29 mouse cellular contexts compared by ENCODE assay signal in the genomic region with DNA sequence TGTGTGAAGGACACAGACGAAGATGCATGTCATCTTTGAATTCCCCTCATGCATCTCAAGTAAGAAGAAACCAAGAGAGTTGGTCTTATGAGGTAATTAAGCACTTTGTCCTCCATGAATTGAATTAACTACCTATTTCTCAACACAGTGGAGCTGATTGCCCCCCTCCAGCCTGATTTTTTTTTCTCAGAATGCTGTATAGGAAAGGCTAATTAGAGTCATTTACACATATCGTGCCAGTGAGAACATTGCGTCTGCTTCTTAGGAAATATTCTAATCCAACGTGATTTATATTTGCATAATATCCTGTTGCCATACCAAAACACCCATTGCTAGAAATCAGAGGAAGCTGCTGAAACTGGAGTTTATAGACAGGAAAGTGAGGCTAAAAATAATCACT.
DNase-seq lines count a peak whose midpoint lies in the region; ATAC-seq lines count a peak whose summit lies in the region.
"Had no signal": no experiment of that assay in that cellular context is flagged by ENCODE, and none has a peak within 500 bp of the region (broad histone marks: within the 10 kb centered on the region; RNA-seq: fewer than 3 reads in every experiment).

No protein-coding gene starts in this region.

- no peak overlapping the region for H3K27ac ChIP-seq in forebrain, embryonic 15.5 days (replicated peaks)
- H3K27ac ChIP-seq in forebrain, embryonic 12.5 days = no peak overlapping the region
- no peak overlapping the region for H3K27ac ChIP-seq in kidney, embryonic 16.5 days (ENCODE audit: low read length)
- peak overlapping the region; percentile 39 for H3K27ac ChIP-seq in brown adipose tissue, adult 24 weeks (replicated peaks; ENCODE audit: low read depth, low read length)
- H3K27ac ChIP-seq: embryonic facial prominence, embryonic 12.5 days; heart, embryonic 10.5 days; heart, embryonic 15.5 days; hindbrain, embryonic 10.5 days; hindbrain, embryonic 15.5 days; limb, embryonic 13.5 days; lung, embryonic 15.5 days; stomach, embryonic 15.5 days had no signal

- intact Hi-C loops in heart, postnatal 36 days (cut with DNase I) = no loop called here

- ATAC-seq in forebrain, embryonic 15.5 days (replicated peaks) = peak; percentile 46
- ATAC-seq in forebrain, embryonic 12.5 days (ENCODE audit: low FRiP score) = no peak
- no peak for ATAC-seq in kidney, embryonic 16.5 days (ENCODE audit: low FRiP score, low TSS enrichment)
- ATAC-seq: inflammation-experienced regulatory T-cells, adult 6 months; midbrain, embryonic 16.5 days; Patski had no signal

- H3K4me3 ChIP-seq in forebrain, embryonic 15.5 days = no peak overlapping the region
- no peak overlapping the region for H3K4me3 ChIP-seq in forebrain, embryonic 12.5 days (replicated peaks)
- H3K4me3 ChIP-seq in kidney, embryonic 16.5 days (ENCODE audit: low read length) = no peak overlapping the region
- H3K4me3 ChIP-seq in brown adipose tissue, adult 24 weeks (ENCODE audit: insufficient read depth, low read depth, low read length) = no peak overlapping the region
- H3K4me3 ChIP-seq: embryonic facial prominence, embryonic 12.5 days; heart, embryonic 10.5 days; heart, embryonic 15.5 days; hindbrain, embryonic 10.5 days; hindbrain, embryonic 15.5 days; limb, embryonic 13.5 days; lung, embryonic 15.5 days; stomach, embryonic 15.5 days had no signal

- H3K36me3 ChIP-seq in forebrain, embryonic 15.5 days = no peaks in the 10 kb centered on the region
- no peaks in the 10 kb centered on the region for H3K36me3 ChIP-seq in forebrain, embryonic 12.5 days (replicated peaks)
- no peaks in the 10 kb centered on the region for H3K36me3 ChIP-seq in kidney, embryonic 16.5 days (ENCODE audit: insufficient read depth, low read length)
- H3K36me3 ChIP-seq: embryonic facial prominence, embryonic 12.5 days; heart, embryonic 10.5 days; heart, embryonic 15.5 days; hindbrain, embryonic 10.5 days; hindbrain, embryonic 15.5 days; limb, embryonic 13.5 days; lung, embryonic 15.5 days; stomach, embryonic 15.5 days had no signal

- WGBS in forebrain, embryonic 15.5 days = 20% methylated on average over 4 of the region's 4 CpGs
- WGBS in forebrain, embryonic 12.5 days = 44% methylated on average over 4 of the region's 4 CpGs
- 74% methylated on average over 4 of the region's 4 CpGs for WGBS in kidney, embryonic 16.5 days

- H3K4me2 ChIP-seq in forebrain, embryonic 15.5 days (replicated peaks) = no peak overlapping the region
- no peak overlapping the region for H3K4me2 ChIP-seq in forebrain, embryonic 12.5 days
- no peak overlapping the region for H3K4me2 ChIP-seq in kidney, embryonic 16.5 days (replicated peaks; ENCODE audit: low read depth, low read length)
- H3K4me2 ChIP-seq: embryonic facial prominence, embryonic 12.5 days; heart, embryonic 15.5 days; hindbrain, embryonic 15.5 days; limb, embryonic 13.5 days; liver, embryonic 11.5 days; lung, embryonic 15.5 days; midbrain, embryonic 11.5 days; stomach, embryonic 15.5 days had no signal

- H3K27me3 ChIP-seq in forebrain, embryonic 15.5 days = no peaks in the 10 kb centered on the region
- H3K27me3 ChIP-seq in forebrain, embryonic 12.5 days = no peaks in the 10 kb centered on the region
- no peaks in the 10 kb centered on the region for H3K27me3 ChIP-seq in kidney, embryonic 16.5 days (ENCODE audit: insufficient read depth, low read length)
- H3K27me3 ChIP-seq: embryonic facial prominence, embryonic 12.5 days; heart, embryonic 15.5 days; hindbrain, embryonic 15.5 days; limb, embryonic 13.5 days; lung, embryonic 15.5 days; stomach, embryonic 15.5 days had no signal

- H3K4me1 ChIP-seq in forebrain, embryonic 15.5 days = peaks cover 7% of the 10 kb centered on the region; the same call in 1 of the 2 replicates
- no peaks in the 10 kb centered on the region for H3K4me1 ChIP-seq in forebrain, embryonic 12.5 days
- H3K4me1 ChIP-seq in kidney, embryonic 16.5 days (ENCODE audit: insufficient read depth, low read length) = no peaks in the 10 kb centered on the region
- H3K4me1 ChIP-seq in brown adipose tissue, adult 24 weeks (ENCODE audit: control insufficient read depth, insufficient read depth, insufficient read length, low read length) = peaks cover 12% of the 10 kb centered on the region
- H3K4me1 ChIP-seq: embryonic facial prominence, embryonic 12.5 days; heart, embryonic 10.5 days; heart, embryonic 15.5 days; hindbrain, embryonic 10.5 days; hindbrain, embryonic 15.5 days; lung, embryonic 15.5 days; stomach, embryonic 15.5 days had no signal

- H3K9me3 ChIP-seq in forebrain, embryonic 15.5 days = no peaks in the 10 kb centered on the region
- H3K9me3 ChIP-seq in forebrain, embryonic 12.5 days = no peaks in the 10 kb centered on the region
- no peaks in the 10 kb centered on the region for H3K9me3 ChIP-seq in kidney, embryonic 16.5 days (ENCODE audit: low read length)
- H3K9me3 ChIP-seq: embryonic facial prominence, embryonic 12.5 days; heart, embryonic 10.5 days; heart, embryonic 15.5 days; hindbrain, embryonic 10.5 days; hindbrain, embryonic 15.5 days; limb, embryonic 13.5 days; lung, embryonic 15.5 days; stomach, embryonic 15.5 days had no signal

- peak; percentile 35 for DNase-seq in heart, adult 8-10 months (ENCODE audit: low spot score)
- DNase-seq in heart, postnatal 36 days = no peak
- peak; percentile 3 for DNase-seq in kidney, postnatal 14 days
- DNase-seq: adrenal gland, postnatal 10 days; cerebellum, adult 11-12 months; cerebellum, adult 9-11 months; embryo, embryonic 11 days; gastrocnemius, postnatal 36 days; kidney, adult 18-20 months; kidney, postnatal 4 days; lung, postnatal 36 days; right cerebral cortex, postnatal 25 days had no signal

- H3K9ac ChIP-seq in forebrain, embryonic 15.5 days (replicated peaks) = no peak overlapping the region
- no peak overlapping the region for H3K9ac ChIP-seq in forebrain, embryonic 12.5 days
- no peak overlapping the region for H3K9ac ChIP-seq in kidney, embryonic 16.5 days (replicated peaks; ENCODE audit: low read length)
- H3K9ac ChIP-seq: embryonic facial prominence, embryonic 12.5 days; heart, embryonic 15.5 days; hindbrain, embryonic 15.5 days; limb, embryonic 13.5 days; lung, embryonic 15.5 days; stomach, embryonic 15.5 days had no signal

Comparison
In these comparisons a context has a peak if more than half of its experiments do, and no peak if none do; other contexts are left out.
1. DNase-seq: peak in heart, adult 8-10 months (single experiment) and kidney, postnatal 14 days (single experiment); none in heart, postnatal 36 days (0 of 2).